Mouse (Mus musculus) thymus, adult 2 months (tissue): ENCODE results near the gene Cntrl. TPM values are rescaled to one million over a fixed set of nuclear protein-coding genes. Genes with fewer than 3 reads are reported as not detected.

Source experiments
- DNase-seq: peaks from one replicate; pipeline ENCODE4 v3.0.0; 2021
- H3K27ac ChIP-seq: fragments of 200-500 bp; 2 replicates; pipeline ENCODE4 v1.5.1; 2012; ENCODE audit warnings: low read length, control low read depth; ENCODE audit not compliant: control insufficient read depth, insufficient read depth
- H3K27me3 ChIP-seq: fragments of 200-500 bp; 2 replicates; pipeline ENCODE4 v1.6.1; 2012; ENCODE audit warnings: mild to moderate bottlenecking, low read length, moderate library complexity, mixed read lengths; ENCODE audit not compliant: control insufficient read depth, insufficient read depth
- H3K36me3 ChIP-seq: fragments of 200-500 bp; 2 replicates; pipeline ENCODE4 v1.6.1; 2012; ENCODE audit warnings: mild to moderate bottlenecking, low read length, moderate library complexity; ENCODE audit not compliant: control insufficient read depth, insufficient read depth
- H3K4me1 ChIP-seq: fragments of 200-500 bp; replicated peaks from 2 replicates; pipeline ENCODE4 v1.6.1; 2012; ENCODE audit warnings: low read length; ENCODE audit not compliant: control insufficient read depth, insufficient read depth
- H3K4me3 ChIP-seq: fragments of 200-500 bp; 2 replicates; pipeline ENCODE4 v1.5.1; 2012; ENCODE audit warnings: mild to moderate bottlenecking, low read length, control low read depth, moderate library complexity; ENCODE audit not compliant: control insufficient read depth, insufficient read depth
- CTCF ChIP-seq: fragments of 200-500 bp; IDR thresholded peaks from 2 replicates; pipeline ENCODE4 v1.5.1; 2012; ENCODE audit warnings: mild to moderate bottlenecking, control low read depth, low read length, moderate library complexity, borderline replicate concordance; ENCODE audit not compliant: control insufficient read depth, poor library complexity, insufficient read depth; ENCODE audit errors: extremely low read depth
- POLR2A ChIP-seq: fragments of 200-500 bp; IDR thresholded peaks from 2 replicates; pipeline ENCODE4 v1.6.1; 2012; ENCODE audit warnings: mild to moderate bottlenecking, low read length, control low read depth, moderate library complexity; ENCODE audit not compliant: control insufficient read depth, poor library complexity, insufficient read depth; ENCODE audit errors: extremely low read depth
- WGBS: fragments of 180-500 bp; shearing (Covaris S2); methylation state at CpG from one replicate; pipeline ENCODE4 v1.1.7; 2018; 5-methylcytosine and 5-hydroxymethylcytosine counted together
- polyA plus RNA-seq: library from polyadenylated mRNA; depleted of rRNA; stranded (reverse); fragments of >200 nt; gene quantifications from 2 replicates; pipeline ENCODE4 v1.2.3, GENCODE M21; 2012; rRNA removed

Gene Cntrl
- polyA plus RNA-seq, 1 experiment: 45.2 TPM

- no peak for TF ChIP-seq CTCF
- TF ChIP-seq POLR2A: no peak
- no peaks in the 10 kb centered on the region for H3K36me3 ChIP-seq
- WGBS: 95% methylated on average over 2 of the region's 2 CpGs
- no peaks in the 10 kb centered on the region for H3K27me3 ChIP-seq
- H3K27ac ChIP-seq: no peak overlapping the region
- 0 out of 2 replicates have a peak, but pooled peaks cover 2% of the 10 kb centered on the region for H3K4me1 ChIP-seq
- DNase-seq: no peak
- no peak overlapping the region for H3K4me3 ChIP-seq
Measured at GRCm38 (mm10) chr2:35216701-35217100, 107.4 kb downstream of the Cntrl start.

GRCm38 (mm10) chr2:35218736-35219135 is 109.4 kb downstream of the Cntrl start:
- H3K4me3 ChIP-seq: no peak overlapping the region
- 0 out of 2 replicates have a peak, but pooled peaks cover 2% of the 10 kb centered on the region for H3K4me1 ChIP-seq
- 95% methylated on average over 3 of the region's 3 CpGs for WGBS
- no peaks in the 10 kb centered on the region for H3K36me3 ChIP-seq
- H3K27ac ChIP-seq: no peak overlapping the region
- TF ChIP-seq POLR2A (no peak), CTCF (no peak)
- no peak for DNase-seq
- H3K27me3 ChIP-seq: no peaks in the 10 kb centered on the region

- no peak for DNase-seq
- H3K27ac ChIP-seq: no peak overlapping the region
- 54% methylated on average over 6 of the region's 6 CpGs for WGBS
- H3K4me3 ChIP-seq: no peak overlapping the region
- peaks cover 7% of the 10 kb centered on the region for H3K4me1 ChIP-seq
- H3K27me3 ChIP-seq: no peaks in the 10 kb centered on the region
- no peaks in the 10 kb centered on the region for H3K36me3 ChIP-seq
- TF ChIP-seq POLR2A: no peak
- TF ChIP-seq CTCF: no peak
Measured at GRCm38 (mm10) chr2:35222822-35223391, 113.6 kb downstream of the Cntrl start.

- H3K27me3 ChIP-seq: no peaks in the 10 kb centered on the region
- whole genome bisulfite sequencing: 96% methylated on average over 15 of the region's 15 CpGs
Measured at GRCm38 (mm10) chr2:35224285-35224684, 115.0 kb downstream of the Cntrl start.

GRCm38 (mm10) chr2:35228145-35228544 is 118.9 kb downstream of the Cntrl start:
- WGBS: 93% methylated on average over 4 of the region's 4 CpGs
- H3K27ac ChIP-seq: no peak overlapping the region
- H3K4me3 ChIP-seq: no peak overlapping the region
- no peak for DNase-seq
- H3K4me1 ChIP-seq: peaks cover 13% of the 10 kb centered on the region
- TF ChIP-seq POLR2A (no peak), CTCF (no peak)
- no peaks in the 10 kb centered on the region for H3K36me3 ChIP-seq
- H3K27me3 ChIP-seq: no peaks in the 10 kb centered on the region

More at GRCm38 (mm10) chr2:35224285-35224684, 115.0 kb downstream of the Cntrl start:
- TF ChIP-seq CTCF: no peak
- no peak for TF ChIP-seq POLR2A
- H3K27ac ChIP-seq: no peak overlapping the region
- no peak for DNase-seq
- no peaks in the 10 kb centered on the region for H3K36me3 ChIP-seq
- peaks cover 5% of the 10 kb centered on the region for H3K4me1 ChIP-seq
- H3K4me3 ChIP-seq: no peak overlapping the region

Other genes starting within 250 kb of the Cntrl start
- 3.7 and 8.2 TPM in 2 replicates for gene Cutal, start 235.1 kb upstream of the Cntrl start, polyA plus RNA-seq
- 10.8 and 15.1 TPM in 2 replicates for gene Psmd5, start 234.5 kb upstream of the Cntrl start, polyA plus RNA-seq
- gene Phf19, start 195.5 kb upstream of the Cntrl start, polyA plus RNA-seq: 18.8 and 24.1 TPM in 2 replicates
- gene Traf1, start 147.7 kb upstream of the Cntrl start, polyA plus RNA-seq: 76.7 and 80.4 TPM in 2 replicates
- gene Hc, start 48.1 kb upstream of the Cntrl start, polyA plus RNA-seq: 0.15 and 0.26 TPM in 2 replicates
- 0.39 and 0.62 TPM in 2 replicates for gene AI182371, start 7.9 kb upstream of the Cntrl start, polyA plus RNA-seq
- 84.2 and 136 TPM in 2 replicates for gene Rab14, start 91.6 kb downstream of the Cntrl start, polyA plus RNA-seq
- 393 and 535 TPM in 2 replicates for gene Gsn, start 146.9 kb downstream of the Cntrl start, polyA plus RNA-seq
- 18.8 and 19.4 TPM in 2 replicates for gene Stom, start 227.5 kb downstream of the Cntrl start, polyA plus RNA-seq